Mouse (Mus musculus): ENCODE results near the gene Ncf1. TPM values are rescaled to one million over a fixed set of nuclear protein-coding genes. Genes with fewer than 3 reads are reported as not detected.
A peak's percentile ranks its signal among the peaks of the same experiment; 100 is the strongest.

Gene Ncf1
- 6.6 and 8.6 TPM in 2 replicates for polyA plus RNA-seq (2012; rRNA removed)

GRCm38 (mm10) chr5:134229391-134229790 is at the start of gene Ncf1:
TSS of gene Ncf1 (minus strand) at chr5:134229625.
- DNase-seq (ENCODE audit: extremely low spot score in 1 of 2, low spot score in 1 of 2), result no peak

GRCm38 (mm10) chr5:134277109-134277508 is 47.7 kb upstream of the Ncf1 start:
- DNase-seq (ENCODE audit: extremely low spot score in 1 of 2, low spot score in 1 of 2), result no peak

DNA sequence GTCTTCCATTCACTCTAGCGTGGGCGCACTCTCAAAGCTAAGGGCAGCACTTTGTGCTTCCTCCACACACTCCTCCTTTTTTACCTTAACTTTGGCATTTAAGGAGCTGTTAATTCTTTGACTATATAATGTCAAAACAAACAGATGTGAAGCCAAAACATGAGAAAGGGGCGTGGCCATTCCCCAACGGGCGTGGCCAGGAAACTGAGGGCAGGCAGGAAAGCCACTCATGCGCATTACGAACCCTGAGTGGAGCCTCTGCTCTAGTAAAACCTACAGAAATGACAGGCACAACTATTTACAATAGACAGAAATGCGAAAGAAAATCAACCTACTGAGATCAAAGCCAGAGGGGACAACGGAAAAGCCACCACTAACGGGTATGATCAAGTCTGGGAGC is 46.1 kb upstream of the Ncf1 start:
- no peak for DNase-seq (ENCODE audit: extremely low spot score in 1 of 2, low spot score in 1 of 2)

DNA sequence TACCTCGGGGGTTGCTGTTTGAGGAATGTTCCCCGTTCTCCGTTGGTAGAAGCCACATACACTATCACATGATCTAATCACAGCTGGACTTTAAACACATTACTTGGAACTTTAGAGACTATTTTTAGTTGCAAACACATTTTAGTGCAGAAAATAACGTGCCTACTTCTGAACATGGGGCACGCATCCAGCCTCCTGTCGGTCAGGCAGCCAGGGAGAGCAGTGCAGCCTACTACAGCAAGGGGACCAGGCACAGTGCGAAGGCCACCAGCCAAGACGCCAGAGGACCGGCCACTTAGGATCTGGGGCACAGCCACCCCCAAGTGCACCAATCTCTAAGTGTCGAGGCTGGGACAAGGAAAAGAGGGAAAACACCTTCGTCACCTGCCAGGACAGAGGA is 45.6 kb upstream of the Ncf1 start:
- peak in 1 of 2 experiments; percentile 27 for DNase-seq (ENCODE audit: extremely low spot score in 1 of 2, low spot score in 1 of 2)

DNA sequence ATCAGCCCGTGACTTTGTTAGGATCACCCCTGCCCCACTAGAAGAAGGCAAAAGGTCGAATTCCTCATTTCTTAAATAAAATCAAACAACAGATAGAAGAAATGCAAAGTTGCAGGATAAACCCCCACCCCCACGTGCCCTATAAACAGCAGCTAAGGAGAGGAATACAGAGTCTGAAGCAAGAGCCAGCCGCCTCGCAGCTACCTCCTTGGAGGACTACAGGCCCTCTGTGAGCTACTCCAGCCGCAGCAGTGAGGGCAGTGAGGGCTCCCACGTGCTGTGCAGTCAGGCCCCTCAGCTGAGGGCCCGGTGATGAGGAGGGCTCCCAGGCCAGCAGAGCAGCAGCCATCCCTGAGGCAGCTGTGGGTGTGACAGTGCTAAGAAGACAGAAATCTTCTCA is 44.3 kb upstream of the Ncf1 start:
- DNase-seq (ENCODE audit: extremely low spot score in 1 of 2, low spot score in 1 of 2), result no peak

DNA sequence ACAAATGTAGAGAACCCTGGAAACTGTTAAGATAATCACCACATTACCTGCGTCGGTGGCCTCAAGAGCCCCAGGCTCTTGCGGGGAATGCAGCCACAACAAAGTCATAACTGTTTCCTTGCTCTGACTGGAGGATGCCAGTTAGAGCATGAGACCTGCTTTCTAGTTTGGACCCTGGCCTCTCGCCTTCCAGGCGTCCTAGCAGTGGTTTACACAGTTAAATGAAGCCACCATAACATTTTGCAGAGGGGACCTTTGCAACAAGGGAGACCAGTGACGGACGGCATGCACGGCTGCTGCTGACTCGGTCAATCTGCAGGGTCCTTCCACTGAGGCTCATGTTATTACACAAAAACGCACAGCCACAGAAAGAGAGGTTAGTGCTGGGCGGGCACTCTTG is 43.3 kb upstream of the Ncf1 start:
- DNase-seq (ENCODE audit: extremely low spot score in 1 of 2, low spot score in 1 of 2), result no peak

DNA sequence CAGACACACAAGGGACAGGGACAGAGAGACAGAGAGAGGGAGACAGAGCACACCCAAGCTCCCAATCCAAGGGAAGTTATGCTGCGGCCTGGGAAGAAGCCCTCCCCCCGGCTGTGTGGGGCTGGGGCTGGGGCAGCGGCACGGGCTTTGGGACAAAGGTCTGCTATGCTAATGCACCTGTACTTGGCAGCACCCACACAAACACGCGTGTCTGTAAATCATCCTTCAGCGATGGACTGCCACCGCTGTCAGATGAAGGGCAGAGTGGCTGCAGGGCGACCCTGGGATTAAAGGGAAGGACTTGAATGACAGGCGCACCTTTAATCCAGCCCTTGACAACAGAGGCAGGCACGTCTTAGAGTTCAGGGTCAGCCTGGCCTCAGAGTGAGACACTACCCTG is 42.0 kb upstream of the Ncf1 start:
- no peak for DNase-seq (ENCODE audit: extremely low spot score in 1 of 2, low spot score in 1 of 2)

DNA sequence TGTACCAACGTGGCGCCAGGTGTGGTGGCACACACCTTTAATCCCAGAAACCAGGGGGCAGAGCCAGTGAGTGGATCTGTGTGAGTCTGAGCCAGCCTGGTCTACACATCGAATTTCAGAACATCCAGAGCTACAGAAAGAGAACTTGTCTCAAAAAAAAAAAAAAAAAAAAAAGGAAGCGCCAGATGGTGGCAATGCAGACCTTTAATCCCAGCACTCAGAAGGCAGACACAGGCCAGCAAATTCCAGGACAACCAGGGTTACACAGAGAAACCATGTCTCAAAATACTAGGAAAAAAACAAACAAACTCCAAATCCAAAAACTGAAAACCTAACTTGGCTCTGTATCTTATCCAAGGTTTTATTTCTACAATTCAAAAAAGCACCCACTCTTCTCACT is 41.1 kb upstream of the Ncf1 start:
- no peak for DNase-seq (ENCODE audit: extremely low spot score in 1 of 2, low spot score in 1 of 2)

DNA sequence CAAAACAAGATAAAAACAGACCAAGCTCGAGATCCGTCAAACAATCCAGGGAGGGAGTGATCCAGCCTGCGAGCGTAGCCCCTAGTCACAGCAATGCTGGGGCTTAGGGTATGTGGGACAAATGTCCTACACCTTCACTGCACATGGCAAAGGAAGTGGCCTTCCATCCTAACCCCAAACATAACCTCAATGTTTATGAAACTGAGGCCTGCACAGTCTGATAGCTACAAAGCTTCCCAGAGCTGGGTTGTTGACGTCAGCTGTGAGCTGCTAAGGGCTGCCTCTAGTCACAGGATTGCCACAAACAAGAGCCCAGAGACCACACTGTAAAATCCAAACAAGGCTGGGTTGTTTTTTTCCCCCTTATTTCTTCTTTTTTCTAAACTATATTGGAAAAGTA is 40.3 kb upstream of the Ncf1 start:
- no peak for DNase-seq (ENCODE audit: extremely low spot score in 1 of 2, low spot score in 1 of 2)

- no peak for DNase-seq (ENCODE audit: extremely low spot score in 1 of 2, low spot score in 1 of 2)
Observed at GRCm38 (mm10) chr5:134268751-134269150, 39.3 kb upstream of the Ncf1 start.

- DNase-seq (ENCODE audit: extremely low spot score in 1 of 2, low spot score in 1 of 2), result no peak
Observed at GRCm38 (mm10) chr5:134266404-134266803, 37.0 kb upstream of the Ncf1 start.

DNA sequence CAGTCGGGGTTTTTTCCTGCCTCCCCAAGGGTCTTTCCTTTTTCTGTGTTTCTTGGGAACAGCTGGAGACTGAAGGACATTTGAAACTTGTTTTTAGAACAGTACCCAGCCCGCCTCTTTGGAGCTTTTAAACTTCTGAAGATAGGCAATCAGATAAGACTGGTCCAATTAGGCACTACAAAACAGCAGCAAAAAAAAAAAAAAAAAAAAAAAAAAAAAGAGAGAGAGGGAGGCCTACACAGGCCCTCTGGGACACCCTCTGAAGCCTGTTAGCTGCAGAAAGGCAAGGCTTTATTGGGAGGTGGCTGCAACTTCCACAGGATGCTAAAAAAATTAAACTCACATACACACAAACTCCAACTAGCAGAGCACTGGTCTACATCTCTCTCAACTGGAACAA is 36.5 kb upstream of the Ncf1 start:
- no peak for DNase-seq (ENCODE audit: extremely low spot score in 1 of 2, low spot score in 1 of 2)

DNA sequence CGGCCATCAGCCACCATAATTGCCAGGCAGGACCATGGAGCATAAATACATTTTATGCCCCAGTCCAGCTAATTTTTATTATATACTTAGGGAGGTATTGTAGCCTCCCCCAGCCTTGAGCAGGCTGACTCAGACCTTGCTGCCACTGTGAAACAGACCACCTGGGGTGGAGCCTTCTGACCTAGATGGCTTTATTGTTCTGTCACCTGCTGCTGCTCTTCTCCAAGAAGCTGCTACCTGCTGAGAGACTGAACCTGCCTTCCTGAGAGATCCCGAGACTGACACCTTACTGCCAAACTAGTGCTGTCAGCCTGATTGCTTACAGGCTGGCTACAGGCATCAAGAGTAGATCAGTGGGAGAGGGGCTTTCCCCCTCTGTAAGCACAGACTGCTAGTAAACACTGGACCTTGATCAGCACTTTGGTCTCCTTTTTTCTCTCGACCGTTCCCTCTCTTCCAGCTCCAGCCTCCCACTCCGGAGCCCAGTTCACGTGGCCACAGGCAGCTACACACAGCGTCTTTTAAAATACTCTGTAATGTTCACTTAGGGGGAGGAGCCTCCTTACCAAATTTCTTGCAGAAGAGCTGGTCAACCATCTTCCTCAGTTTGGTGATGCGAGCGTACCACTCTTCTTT is 30.7 kb upstream of the Ncf1 start:
- DNase-seq (ENCODE audit: extremely low spot score in 1 of 2, low spot score in 1 of 2), result no peak

DNA sequence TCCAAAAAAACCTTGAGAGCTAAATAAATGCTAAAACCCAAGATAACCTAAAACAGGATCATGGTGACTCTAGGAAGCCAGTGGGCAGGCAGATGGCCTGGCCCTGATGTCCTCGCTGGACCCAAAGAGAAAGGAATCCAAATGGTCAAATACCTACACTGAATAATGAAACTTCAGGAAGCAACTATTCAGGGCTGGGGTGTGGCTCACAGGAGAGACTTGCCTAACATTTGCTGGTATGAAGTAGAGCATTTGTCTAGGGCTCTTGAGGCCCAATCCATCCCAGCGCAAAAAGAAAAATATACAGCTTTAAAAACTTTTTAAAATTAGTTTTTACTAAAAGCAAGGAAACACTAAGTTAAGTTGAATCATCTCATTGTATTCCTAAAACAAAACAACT is 29.5 kb upstream of the Ncf1 start:
- DNase-seq (ENCODE audit: extremely low spot score in 1 of 2, low spot score in 1 of 2), result no peak

DNA sequence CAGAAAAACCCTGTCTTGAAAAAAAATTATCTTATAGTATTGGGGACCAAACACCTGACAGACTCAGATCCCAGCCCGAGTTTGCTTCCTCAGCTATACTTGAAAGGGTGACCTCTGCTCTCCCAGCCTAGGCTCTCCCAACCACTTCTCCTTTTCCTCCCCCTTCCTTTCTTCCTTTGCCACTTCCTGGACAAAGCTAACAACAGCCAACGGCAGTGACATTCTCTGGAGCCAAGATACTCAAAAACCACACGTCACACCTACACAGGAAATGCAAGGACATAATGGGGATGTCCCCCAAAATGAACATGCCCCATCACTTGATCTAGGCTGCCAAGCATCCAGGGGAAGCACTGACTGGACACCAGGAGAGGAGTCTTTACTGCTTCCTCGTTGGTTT is 29.0 kb upstream of the Ncf1 start:
- no peak for DNase-seq (ENCODE audit: extremely low spot score in 1 of 2, low spot score in 1 of 2)

DNA sequence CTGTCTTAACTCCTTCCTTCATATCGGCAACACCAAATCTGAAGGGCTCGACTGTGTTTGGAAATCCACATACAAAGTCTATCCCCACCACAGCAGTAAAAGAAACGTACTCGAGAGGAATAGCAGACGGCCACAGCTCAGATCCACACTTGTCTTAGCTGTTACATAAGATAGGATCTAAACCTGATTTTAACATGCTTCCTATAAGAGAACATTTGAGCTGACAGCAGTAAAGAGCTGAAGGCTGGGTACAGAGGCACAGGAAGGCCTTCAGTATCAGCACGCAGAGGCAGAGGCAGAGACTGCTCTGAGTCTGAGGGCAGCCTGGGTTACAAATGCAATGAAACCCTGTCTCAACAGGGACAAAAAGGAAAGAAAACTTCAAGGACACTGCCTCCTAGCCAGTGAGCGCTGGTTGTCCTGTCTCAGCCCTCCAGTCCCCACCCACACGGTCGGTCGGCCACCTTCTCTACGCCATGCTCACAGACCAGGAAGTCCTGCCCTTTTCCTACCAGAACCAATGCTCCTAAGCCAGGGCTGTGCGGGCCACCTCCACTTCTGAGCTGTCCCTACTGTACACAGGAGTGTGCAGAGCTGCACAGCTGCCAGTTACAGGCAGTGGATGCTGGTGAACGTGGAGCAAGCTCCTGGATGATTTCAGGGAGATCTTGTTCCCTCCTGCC is 28.1 kb upstream of the Ncf1 start:
- no peak for DNase-seq (ENCODE audit: extremely low spot score in 1 of 2, low spot score in 1 of 2)

- peak in 1 of 2 experiments; percentile 54 for DNase-seq (ENCODE audit: extremely low spot score in 1 of 2, low spot score in 1 of 2)
Observed at GRCm38 (mm10) chr5:134255294-134255693, 25.9 kb upstream of the Ncf1 start.

- no peak for DNase-seq (ENCODE audit: extremely low spot score in 1 of 2, low spot score in 1 of 2)
Observed at GRCm38 (mm10) chr5:134253806-134254205, 24.4 kb upstream of the Ncf1 start.

DNA sequence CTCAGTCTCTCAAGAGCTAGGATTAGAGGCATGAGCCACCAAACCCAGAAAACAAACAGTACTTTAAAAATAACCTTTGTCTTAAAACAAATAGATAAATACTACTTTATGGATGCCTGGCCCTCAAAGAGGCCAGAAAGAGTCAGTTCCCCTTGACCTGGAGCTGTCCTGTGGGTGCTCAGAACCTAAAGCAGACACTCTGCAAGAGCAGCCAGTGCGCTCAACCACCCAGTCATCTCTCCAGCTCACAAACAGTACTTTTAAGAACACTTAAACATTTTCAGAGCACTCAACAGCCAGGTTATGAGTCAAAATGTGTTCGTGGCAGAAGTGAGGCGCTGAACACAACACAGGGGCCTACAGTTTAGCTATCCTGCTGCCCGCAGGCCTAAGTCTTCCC is 21.7 kb upstream of the Ncf1 start:
- no peak for DNase-seq (ENCODE audit: extremely low spot score in 1 of 2, low spot score in 1 of 2)

- no peak for DNase-seq (ENCODE audit: extremely low spot score in 1 of 2, low spot score in 1 of 2)
Observed at GRCm38 (mm10) chr5:134250601-134251000, 21.2 kb upstream of the Ncf1 start.

GRCm38 (mm10) chr5:134249245-134249649 is 19.8 kb upstream of the Ncf1 start:
- DNase-seq (ENCODE audit: extremely low spot score in 1 of 2, low spot score in 1 of 2), result peak in 1 of 2 experiments; percentile 68

DNA sequence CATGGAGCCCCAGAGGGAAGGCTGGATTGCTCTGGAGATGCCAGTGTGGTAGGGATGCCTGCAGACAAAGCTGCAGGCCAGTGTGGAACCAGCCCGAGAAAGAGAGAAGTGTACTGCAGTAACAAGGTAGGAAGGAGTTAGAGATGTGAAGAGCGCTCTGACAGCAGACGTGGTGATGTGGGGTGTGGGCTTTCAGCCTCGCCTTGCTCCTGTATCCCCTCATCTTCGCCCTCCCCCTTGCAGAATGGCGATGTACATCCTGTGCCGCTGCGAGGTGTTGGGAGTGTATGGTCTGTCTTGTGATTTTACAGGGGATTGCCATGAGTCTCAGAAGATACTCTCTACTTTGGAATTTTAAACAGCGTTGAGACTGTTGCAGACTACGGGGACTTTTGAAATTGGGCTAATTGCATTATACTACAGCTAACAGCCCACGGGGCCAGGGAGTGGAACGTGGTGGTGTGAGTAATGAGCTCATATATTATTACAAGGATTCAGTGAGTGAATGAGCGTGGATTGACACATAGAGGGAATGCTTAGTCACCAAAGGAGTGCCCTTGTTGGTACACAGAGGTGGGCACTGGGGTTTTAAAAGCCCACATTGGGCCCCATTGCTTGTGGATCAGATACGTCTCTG is 19.3 kb upstream of the Ncf1 start:
- DNase-seq (ENCODE audit: extremely low spot score in 1 of 2, low spot score in 1 of 2), result no peak

Measured in frontal cortex, adult 2 months (tissue).